Mouse (Mus musculus): ENCODE measurements around the gene Rrp1. TPM values are rescaled to one million over a fixed set of nuclear protein-coding genes. Genes with fewer than 3 reads are reported as not detected.

The Rrp1 gene
- polyA plus RNA-seq, 1 experiment from 2014 or later = 319 TPM

- 69% methylated on average over 9 of the region's 9 CpGs for WGBS
- DNase-seq (ENCODE audit: low spot score) = peak; percentile 22
These were observed 28.0 kb upstream of the Rrp1 start for GRCm38 (mm10) chr10:78440812-78441211.

GRCm38 (mm10) chr10:78439990-78440389 lies 27.1 kb upstream of the Rrp1 start:
- DNase-seq (ENCODE audit: low spot score) = no peak
- WGBS = 91% methylated on average over 7 of the region's 7 CpGs
- Histone ChIP-seq H3K27me3 (ENCODE audit: low read depth, poor library complexity, severe bottlenecking) (no peaks in the 10 kb centered on the region), H3K36me3 (peaks cover 19% of the 10 kb centered on the region), H3K27ac (replicated peaks) (no peak overlapping the region), H3K9me3 (replicated peaks) (no peaks in the 10 kb centered on the region), H3K4me3 (no peak overlapping the region), H3K4me1 (no peaks in the 10 kb centered on the region)

More at GRCm38 (mm10) chr10:78440812-78441211, 28.0 kb upstream of the Rrp1 start:
- Histone ChIP-seq H3K36me3 (peaks cover 19% of the 10 kb centered on the region), H3K4me1 (no peaks in the 10 kb centered on the region), H3K4me3 (no peak overlapping the region), H3K27ac (replicated peaks) (no peak overlapping the region), H3K9me3 (replicated peaks) (no peaks in the 10 kb centered on the region), H3K27me3 (ENCODE audit: low read depth, poor library complexity, severe bottlenecking) (no peaks in the 10 kb centered on the region)

DNA sequence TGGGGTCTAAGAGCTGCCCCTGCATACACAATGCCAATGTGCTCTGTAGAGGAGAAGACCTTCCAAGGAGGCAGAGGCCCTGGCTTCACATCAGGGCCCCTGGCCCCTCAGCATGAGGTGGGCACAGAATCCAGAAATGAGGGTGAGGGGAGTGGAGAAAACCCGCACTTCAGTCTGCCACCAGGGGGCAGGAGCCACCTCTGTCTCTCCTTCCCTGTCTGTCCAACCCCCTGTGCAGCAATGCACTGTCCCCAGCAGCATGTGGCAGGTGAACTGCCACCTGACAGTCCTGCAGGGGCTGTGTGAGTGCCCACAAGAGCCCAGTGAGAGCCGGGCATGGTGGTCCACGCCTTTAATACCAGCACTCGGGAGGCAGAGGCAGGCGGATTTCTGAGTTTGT lies 26.7 kb upstream of the Rrp1 start:
- H3K27ac ChIP-seq (replicated peaks) = no peak overlapping the region
- WGBS = 61% methylated on average over 5 of the region's 5 CpGs
- H3K4me3 ChIP-seq = no peak overlapping the region
- peaks cover 17% of the 10 kb centered on the region for H3K36me3 ChIP-seq
- no peaks in the 10 kb centered on the region for H3K9me3 ChIP-seq (replicated peaks)
- H3K4me1 ChIP-seq = no peaks in the 10 kb centered on the region
- H3K27me3 ChIP-seq (ENCODE audit: low read depth, poor library complexity, severe bottlenecking) = no peaks in the 10 kb centered on the region
- peak; percentile 41 for DNase-seq (ENCODE audit: low spot score)

GRCm38 (mm10) chr10:78438094-78438493 lies 25.3 kb upstream of the Rrp1 start:
- H3K4me1 ChIP-seq = no peaks in the 10 kb centered on the region
- WGBS = 16% methylated on average over 5 of the region's 5 CpGs
- H3K36me3 ChIP-seq = peaks cover 9% of the 10 kb centered on the region
- no peak overlapping the region for H3K27ac ChIP-seq (replicated peaks)
- H3K9me3 ChIP-seq (replicated peaks) = no peaks in the 10 kb centered on the region
- H3K27me3 ChIP-seq (ENCODE audit: low read depth, poor library complexity, severe bottlenecking) = no peaks in the 10 kb centered on the region
- H3K4me3 ChIP-seq = no peak overlapping the region
- peak; percentile 75 for DNase-seq (ENCODE audit: low spot score)

DNA sequence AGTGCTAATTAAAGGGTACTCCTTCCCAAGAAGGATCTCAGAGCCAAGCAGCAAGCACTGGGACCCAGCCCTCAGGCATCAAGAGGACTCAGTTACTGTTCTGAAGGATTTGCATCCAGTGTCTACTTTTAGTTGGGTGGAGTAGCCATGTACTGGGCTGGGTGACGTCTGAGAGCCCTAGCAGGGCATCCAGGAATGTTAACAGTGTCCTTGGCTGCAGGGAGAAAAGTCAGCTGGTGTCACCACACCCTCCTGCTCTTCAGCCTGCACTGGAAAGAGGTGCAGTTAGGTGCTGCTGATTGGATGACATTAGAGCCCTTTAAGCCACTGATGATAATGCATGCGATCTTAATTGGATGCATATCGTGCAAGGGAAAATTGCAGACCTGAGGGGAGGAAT lies 20.0 kb upstream of the Rrp1 start:
- H3K9me3 ChIP-seq (replicated peaks) = no peaks in the 10 kb centered on the region
- H3K27ac ChIP-seq (replicated peaks) = no peak overlapping the region
- H3K27me3 ChIP-seq (ENCODE audit: low read depth, poor library complexity, severe bottlenecking) = no peaks in the 10 kb centered on the region
- H3K36me3 ChIP-seq = peaks cover 14% of the 10 kb centered on the region
- H3K4me3 ChIP-seq = no peak overlapping the region
- H3K4me1 ChIP-seq = no peaks in the 10 kb centered on the region
- 81% methylated on average over 3 of the region's 3 CpGs for WGBS
- DNase-seq (ENCODE audit: low spot score) = no peak

DNA sequence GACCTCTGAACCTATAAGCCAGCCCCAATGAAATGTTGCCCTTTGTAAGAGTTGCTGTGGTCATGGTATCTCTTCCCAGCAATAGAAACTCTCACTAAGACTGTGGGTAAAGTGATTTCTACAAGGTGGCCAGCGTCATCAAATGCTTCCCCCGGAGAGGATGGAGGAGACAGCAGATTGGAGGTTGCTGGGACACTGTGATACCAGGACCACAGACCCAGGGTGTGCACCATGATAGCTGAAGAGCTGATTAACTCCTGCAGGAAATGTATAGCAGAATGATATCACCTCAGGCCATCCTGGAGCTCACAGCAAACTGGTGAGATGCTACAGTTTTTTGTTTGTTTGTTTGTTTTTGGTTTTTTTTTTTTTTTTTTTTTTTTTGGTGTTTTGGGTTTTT lies 16.9 kb upstream of the Rrp1 start:
- DNase-seq (ENCODE audit: low spot score) = no peak
- Histone ChIP-seq H3K27me3 (ENCODE audit: low read depth, poor library complexity, severe bottlenecking) (no peaks in the 10 kb centered on the region), H3K27ac (replicated peaks) (no peak overlapping the region), H3K9me3 (replicated peaks) (no peaks in the 10 kb centered on the region), H3K4me3 (no peak overlapping the region), H3K4me1 (peaks cover 20% of the 10 kb centered on the region), H3K36me3 (peaks cover 24% of the 10 kb centered on the region)
- WGBS = 90% methylated on average over 2 of the region's 2 CpGs

GRCm38 (mm10) chr10:78429180-78429579 lies 16.3 kb upstream of the Rrp1 start:
- H3K27me3 ChIP-seq (ENCODE audit: low read depth, poor library complexity, severe bottlenecking) = no peaks in the 10 kb centered on the region
- no peak for DNase-seq (ENCODE audit: low spot score)
- 90% methylated on average over 5 of the region's 5 CpGs for WGBS
- no peaks in the 10 kb centered on the region for H3K9me3 ChIP-seq (replicated peaks)
- peaks cover 24% of the 10 kb centered on the region for H3K36me3 ChIP-seq
- no peak overlapping the region for H3K27ac ChIP-seq (replicated peaks)
- peaks cover 20% of the 10 kb centered on the region for H3K4me1 ChIP-seq
- H3K4me3 ChIP-seq = no peak overlapping the region

DNA sequence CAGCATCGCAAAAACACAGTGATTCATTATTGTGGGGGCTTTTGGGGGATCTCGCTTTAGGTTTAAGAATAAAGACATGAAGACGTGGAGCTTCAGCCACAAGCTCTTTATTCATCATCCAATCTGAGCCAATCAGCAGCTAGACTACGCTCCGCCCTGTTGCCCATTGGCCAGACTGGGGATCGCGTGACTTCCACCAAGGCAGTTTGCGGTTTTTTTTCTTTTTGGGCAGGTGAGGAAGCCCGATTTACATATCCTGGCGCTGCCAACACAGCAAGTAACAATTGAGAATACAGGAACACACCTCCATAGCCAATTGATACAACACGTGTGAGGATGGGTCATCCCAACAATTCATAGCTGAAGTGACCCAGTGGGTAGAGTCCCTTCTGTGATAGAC lies 15.2 kb upstream of the Rrp1 start:
- Histone ChIP-seq H3K27me3 (ENCODE audit: low read depth, poor library complexity, severe bottlenecking) (no peaks in the 10 kb centered on the region), H3K27ac (replicated peaks) (no peak overlapping the region), H3K4me1 (peaks cover 20% of the 10 kb centered on the region), H3K4me3 (no peak overlapping the region), H3K36me3 (peaks cover 24% of the 10 kb centered on the region), H3K9me3 (replicated peaks) (no peaks in the 10 kb centered on the region)
- WGBS = 91% methylated on average over 11 of the region's 11 CpGs
- DNase-seq (ENCODE audit: low spot score) = no peak

- H3K9me3 ChIP-seq (replicated peaks) = no peaks in the 10 kb centered on the region
- DNase-seq (ENCODE audit: low spot score) = no peak
- peak overlapping the region; percentile 83 for H3K27ac ChIP-seq (replicated peaks)
- WGBS = 50% methylated on average over 6 of the region's 6 CpGs
- peaks cover 24% of the 10 kb centered on the region for H3K36me3 ChIP-seq
- peak overlapping the region; percentile 77 for H3K4me3 ChIP-seq
- H3K4me1 ChIP-seq = peaks cover 20% of the 10 kb centered on the region
- no peaks in the 10 kb centered on the region for H3K27me3 ChIP-seq (ENCODE audit: low read depth, poor library complexity, severe bottlenecking)
These were observed 13.4 kb upstream of the Rrp1 start for GRCm38 (mm10) chr10:78426117-78426735.

DNA sequence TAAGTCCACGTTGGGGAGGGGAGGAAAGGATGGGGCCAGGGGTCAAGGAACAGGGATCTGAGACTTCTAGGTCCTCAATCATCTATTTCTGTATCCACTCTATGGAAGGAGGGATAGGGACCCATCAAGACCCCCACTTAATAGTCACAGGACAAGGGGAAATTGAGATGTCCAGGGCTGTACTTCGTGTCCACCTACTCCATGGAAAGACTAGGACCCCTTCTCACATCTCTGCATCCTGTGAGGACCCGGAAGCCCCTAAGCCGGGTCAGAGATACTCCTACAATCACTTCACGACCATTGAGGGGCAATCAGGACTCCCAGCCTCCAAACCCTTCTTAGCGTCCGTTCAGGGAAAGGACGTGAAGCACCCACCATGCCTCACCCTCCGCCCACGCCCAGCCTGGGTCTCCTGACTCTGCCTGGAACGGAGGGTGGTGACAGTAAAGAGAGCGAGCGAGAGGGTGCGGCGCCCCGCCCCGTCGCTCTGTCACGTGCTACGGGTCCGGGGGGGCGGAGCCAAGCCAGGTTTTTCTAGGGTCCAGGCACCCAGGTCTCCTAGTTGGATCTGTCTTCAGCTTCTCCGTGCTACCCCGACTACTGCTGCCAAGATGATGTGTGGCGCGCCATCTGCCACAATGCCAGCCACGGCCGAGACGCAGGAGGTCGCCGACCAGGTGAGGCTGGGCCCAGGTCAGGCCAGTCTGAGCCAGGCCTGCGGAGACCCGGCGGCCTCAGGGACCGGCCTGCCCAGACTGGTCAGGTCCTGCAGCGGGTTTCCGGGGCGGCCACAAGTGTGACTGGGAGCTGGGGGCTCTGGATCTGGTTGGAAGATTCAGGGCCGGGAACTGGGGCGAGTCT lies 12.6 kb upstream of the Rrp1 start, which contains the start of gene Cstb:
TSS of gene Cstb (plus strand) at position 489 of the 861 bp plus-strand sequence.
- no peaks in the 10 kb centered on the region for H3K27me3 ChIP-seq (ENCODE audit: low read depth, poor library complexity, severe bottlenecking)
- peaks cover 24% of the 10 kb centered on the region for H3K36me3 ChIP-seq
- H3K4me1 ChIP-seq = peaks cover 20% of the 10 kb centered on the region
- no peaks in the 10 kb centered on the region for H3K9me3 ChIP-seq (replicated peaks)
- H3K4me3 ChIP-seq = peak within 1 kb of the TSS; percentile 77
- H3K27ac ChIP-seq (replicated peaks) = peak within 1 kb of the TSS; percentile 83
- peak; percentile 81 for DNase-seq (ENCODE audit: low spot score)
- WGBS = 2% methylated on average over 40 of the region's 40 CpGs

DNA sequence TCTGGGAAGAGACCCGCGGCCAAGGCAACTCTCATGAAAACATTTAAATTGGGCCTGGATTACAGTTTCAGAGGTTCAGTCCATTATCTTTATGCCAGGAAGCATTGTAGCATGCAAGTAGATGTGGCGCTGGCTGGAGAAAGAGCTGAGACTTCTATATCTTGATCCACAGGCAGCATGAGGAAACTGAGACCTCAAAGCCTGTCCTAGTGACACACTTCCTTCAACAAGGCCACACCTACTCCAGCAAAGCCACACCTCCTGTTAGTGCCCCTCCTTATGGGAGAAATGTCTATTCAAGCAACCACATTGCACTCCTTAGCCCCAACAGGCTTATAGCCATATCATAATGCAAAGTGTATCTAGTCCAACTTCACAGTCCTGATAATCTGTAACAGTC lies 9.8 kb upstream of the Rrp1 start:
- WGBS = 93% methylated on average over 3 of the region's 3 CpGs
- Histone ChIP-seq H3K27me3 (ENCODE audit: low read depth, poor library complexity, severe bottlenecking) (no peaks in the 10 kb centered on the region), H3K36me3 (peaks cover 8% of the 10 kb centered on the region), H3K27ac (replicated peaks) (no peak overlapping the region), H3K4me3 (no peak overlapping the region), H3K9me3 (replicated peaks) (no peaks in the 10 kb centered on the region), H3K4me1 (peaks cover 20% of the 10 kb centered on the region)
- DNase-seq (ENCODE audit: low spot score) = no peak

GRCm38 (mm10) chr10:78420929-78421328 lies 8.1 kb upstream of the Rrp1 start:
- no peak for DNase-seq (ENCODE audit: low spot score)
- Histone ChIP-seq H3K27me3 (ENCODE audit: low read depth, poor library complexity, severe bottlenecking) (no peaks in the 10 kb centered on the region), H3K27ac (replicated peaks) (no peak overlapping the region), H3K36me3 (no peaks in the 10 kb centered on the region), H3K4me3 (no peak overlapping the region), H3K9me3 (replicated peaks) (no peaks in the 10 kb centered on the region), H3K4me1 (peaks cover 11% of the 10 kb centered on the region)
- WGBS = 84% methylated on average over 2 of the region's 2 CpGs

GRCm38 (mm10) chr10:78418791-78419190 lies 5.9 kb upstream of the Rrp1 start:
- WGBS = 90% methylated on average over 2 of the region's 2 CpGs
- H3K9me3 ChIP-seq (replicated peaks) = no peaks in the 10 kb centered on the region
- no peak for DNase-seq (ENCODE audit: low spot score)
- no peak overlapping the region for H3K4me3 ChIP-seq
- H3K4me1 ChIP-seq = no peaks in the 10 kb centered on the region
- no peaks in the 10 kb centered on the region for H3K36me3 ChIP-seq
- H3K27ac ChIP-seq (replicated peaks) = no peak overlapping the region
- no peaks in the 10 kb centered on the region for H3K27me3 ChIP-seq (ENCODE audit: low read depth, poor library complexity, severe bottlenecking)
